ENCODE assay signal across 10 mouse cellular contexts in the genomic region with DNA sequence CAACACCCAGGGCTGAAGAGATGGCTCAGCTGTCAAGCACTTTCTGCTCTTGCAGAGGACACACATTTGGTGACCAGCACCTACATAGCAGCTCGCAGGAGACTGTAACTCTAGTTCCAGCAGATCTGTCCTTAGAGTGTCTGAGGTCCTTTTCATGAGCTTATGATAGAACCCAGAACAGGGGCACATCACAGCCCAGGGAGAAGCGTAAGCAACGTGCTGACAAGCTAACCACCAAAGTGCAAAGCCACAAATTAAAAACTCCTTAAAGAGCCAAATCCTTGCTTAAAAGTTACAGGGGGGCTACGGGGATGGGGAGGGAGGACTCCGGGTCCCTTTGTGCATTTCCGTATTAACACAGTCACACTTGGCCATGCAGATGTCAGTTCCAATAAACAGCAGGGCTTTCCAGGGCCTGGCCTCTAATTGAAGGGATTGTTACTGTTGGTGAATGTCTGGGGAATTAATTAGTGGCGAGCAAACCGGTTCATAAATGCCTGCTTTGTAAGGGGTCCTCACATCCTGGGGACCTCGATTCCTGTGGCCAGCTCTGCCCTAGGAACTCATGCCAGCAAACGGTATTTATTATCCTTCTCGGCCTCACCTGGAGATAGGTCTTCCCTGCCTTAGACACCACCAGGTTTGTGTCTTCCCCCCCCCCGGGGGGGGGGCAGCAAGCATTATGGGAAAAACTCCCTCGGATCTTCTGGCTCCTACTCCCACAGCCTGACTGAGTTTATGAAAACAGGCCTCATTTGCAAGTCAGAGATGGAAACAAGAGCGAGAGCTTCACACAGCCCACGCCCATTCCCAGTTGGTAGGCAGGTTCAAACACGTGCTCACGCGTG.
DNase-seq lines count a peak whose midpoint lies in the region; TF ChIP-seq lines count a peak whose summit lies in the region.
"Had no signal": no experiment of that assay in that cellular context is flagged by ENCODE, and none has a peak within 500 bp of the region (broad histone marks: within the 10 kb centered on the region; RNA-seq: fewer than 3 reads in every experiment).

No protein-coding gene starts in this region.

- peak; percentile 35 to 70 for DNase-seq in heart, adult 9 months (ENCODE audit: low spot score in 2 of 2)
- no peak for DNase-seq in heart, postnatal 4 days
- peak; percentile 73 to 83 for DNase-seq in frontal cortex, postnatal 10 days (ENCODE audit: low spot score in 2 of 2)
- peak; percentile 78 to 81 for DNase-seq in left cerebral cortex, adult 2 months (ENCODE audit: extremely low spot score in 1 of 2, low spot score in 2 of 2)
- DNase-seq in right cerebral cortex, postnatal 10 days (ENCODE audit: low spot score in 2 of 2), result peak; percentile 89 to 94
- DNase-seq in spleen, adult 18-20 months, result no peak
- no peak for DNase-seq in cerebellum, postnatal 36 days
- no peak for DNase-seq in natural killer cell, adult 2 months (ENCODE audit: low spot score in 2 of 2)

- intact Hi-C loops in left cerebral cortex, adult 2 months (cut with DNase I), result loop anchor here (2.0 to 10.0 kb wide), 3 partner anchors 159 to 500 kb away; no protein-coding TSS in a partner anchor

- no peak overlapping the region for H3K4me3 ChIP-seq in left cerebral cortex, adult 2 months
- H3K4me3 ChIP-seq: embryonic facial prominence, embryonic 12.5 days had no signal

- TF ChIP-seq CTCF in left cerebral cortex, adult 2 months (IDR thresholded peaks at IDR 0.05), result no peak

- peak overlapping the region; percentile 78 for H3K27ac ChIP-seq in left cerebral cortex, adult 2 months
- H3K27ac ChIP-seq: embryonic facial prominence, embryonic 12.5 days; macrophage had no signal

Comparison
In these comparisons a context has a peak if more than half of its experiments do, and no peak if none do; other contexts are left out.
1. DNase-seq: peak in heart, adult 9 months (2 of 2), frontal cortex, postnatal 10 days (2 of 2), left cerebral cortex, adult 2 months (2 of 2) and right cerebral cortex, postnatal 10 days (2 of 2); none in heart, postnatal 4 days (single experiment), spleen, adult 18-20 months (0 of 2), cerebellum, postnatal 36 days (0 of 2) and natural killer cell, adult 2 months (0 of 2).